Mouse (Mus musculus) E14TG2a.4 (cell line): Measurements from ENCODE around the gene Ergic3.

Experiments
- CTCF ChIP-seq: conservative IDR thresholded peaks from 2 replicates; pipeline ENCODE4 v1.5.1; 2014; ENCODE audit warnings: low read length
- POU5F1 ChIP-seq: IDR thresholded peaks from 2 replicates; pipeline ENCODE4 v1.6.1; 2014; ENCODE audit warnings: low read length, borderline replicate concordance

DNA sequence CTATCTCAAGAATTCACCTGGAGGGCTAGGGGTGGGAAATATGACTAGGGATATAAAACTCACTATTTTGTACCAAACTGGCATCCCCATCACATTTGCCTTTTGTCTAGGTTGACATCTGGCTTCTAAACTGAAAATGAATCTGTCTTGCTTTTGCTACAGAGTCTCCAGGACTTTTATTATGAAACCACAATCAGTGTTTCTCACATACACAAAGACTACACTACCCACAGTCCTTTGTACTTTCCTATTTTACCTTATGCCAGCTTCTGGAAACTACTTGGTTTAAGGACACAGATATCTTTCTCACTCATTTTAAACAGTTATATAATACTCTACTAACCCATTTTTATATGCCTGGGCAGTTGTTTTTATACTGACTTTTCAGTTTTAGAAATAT is 17.6 kb downstream of the Ergic3 start:
- TF ChIP-seq CTCF (no peak), POU5F1 (no peak)
